Mouse (Mus musculus) C3H10T1/2 (cell line): ENCODE data around the gene Polr2e. TPM values are rescaled to one million over a fixed set of nuclear protein-coding genes. Genes with fewer than 3 reads are reported as not detected.

ENCODE experiments used
- polyA plus RNA-seq, 2 experiments: library from polyadenylated mRNA; unstranded; fragments of >200 nt; fragmentation: generic; extraction: Trizol; gene quantifications; one replicate each; pipeline ENCODE4 v1.2.1; 2012; ENCODE audit warnings: missing spikeins in 2 of 2

Gene Polr2e
- 100 to 1,000 TPM; 195 to 403 TPM for polyA plus RNA-seq

GRCm38 (mm10) chr10:80039559-80039979, at the start of gene Polr2e:
Polr2e (minus strand) TSS chr10:80039795.

DNA sequence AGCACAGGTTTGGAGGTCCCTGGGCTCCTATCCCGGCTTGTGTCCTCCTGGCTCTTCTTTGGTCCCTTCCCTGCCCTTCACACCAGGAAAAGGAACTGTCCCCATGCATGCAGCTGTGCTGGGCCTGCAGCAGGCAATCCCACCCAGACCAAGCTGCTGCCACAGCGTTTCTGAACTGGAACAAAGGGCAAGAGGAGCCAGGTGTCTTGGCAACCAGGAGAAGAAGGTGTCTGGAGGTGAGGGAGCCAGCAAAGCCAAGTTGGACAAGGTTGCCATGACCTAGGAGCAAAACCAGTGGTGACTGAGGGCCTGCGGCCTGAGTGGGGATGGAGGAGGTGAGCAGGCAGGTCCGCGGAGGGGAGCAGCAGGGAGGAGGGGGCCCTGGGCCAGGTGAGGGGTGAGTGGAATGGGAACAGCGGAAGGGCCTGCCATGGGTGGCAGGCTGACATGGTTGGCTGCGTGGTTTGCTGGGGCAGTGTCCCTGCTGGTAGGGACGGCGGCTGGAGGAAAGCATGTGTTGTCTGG, 7.5 kb upstream of the Polr2e start, which contains the start of gene Gpx4:
Gene Gpx4 (plus strand): TSS at position 126 of the 525 bp plus-strand sequence.

DNA sequence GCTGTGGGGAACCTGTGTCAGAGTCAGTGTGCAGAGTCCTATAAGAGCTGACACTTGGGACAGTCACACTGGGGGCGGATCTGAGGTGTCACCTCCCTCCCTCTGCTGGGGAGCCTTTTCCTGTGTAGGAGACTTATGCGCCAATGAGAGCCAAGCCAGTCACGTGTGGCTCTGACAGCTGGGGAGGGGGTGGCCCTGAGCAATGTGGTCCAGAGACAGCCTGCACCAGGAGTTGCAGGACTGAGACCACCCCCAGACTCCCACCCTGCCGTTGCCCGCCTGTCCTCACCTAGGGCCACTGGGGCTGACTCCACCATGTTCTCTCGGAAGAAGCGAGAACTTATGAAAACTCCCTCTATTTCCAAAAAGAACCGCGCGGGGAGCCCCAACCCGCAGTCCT, 23.1 kb downstream of the Polr2e start, which contains the start of gene Arhgap45:
Gene Arhgap45 (plus strand): TSS at position 143 of the 400 bp plus-strand sequence.

DNA sequence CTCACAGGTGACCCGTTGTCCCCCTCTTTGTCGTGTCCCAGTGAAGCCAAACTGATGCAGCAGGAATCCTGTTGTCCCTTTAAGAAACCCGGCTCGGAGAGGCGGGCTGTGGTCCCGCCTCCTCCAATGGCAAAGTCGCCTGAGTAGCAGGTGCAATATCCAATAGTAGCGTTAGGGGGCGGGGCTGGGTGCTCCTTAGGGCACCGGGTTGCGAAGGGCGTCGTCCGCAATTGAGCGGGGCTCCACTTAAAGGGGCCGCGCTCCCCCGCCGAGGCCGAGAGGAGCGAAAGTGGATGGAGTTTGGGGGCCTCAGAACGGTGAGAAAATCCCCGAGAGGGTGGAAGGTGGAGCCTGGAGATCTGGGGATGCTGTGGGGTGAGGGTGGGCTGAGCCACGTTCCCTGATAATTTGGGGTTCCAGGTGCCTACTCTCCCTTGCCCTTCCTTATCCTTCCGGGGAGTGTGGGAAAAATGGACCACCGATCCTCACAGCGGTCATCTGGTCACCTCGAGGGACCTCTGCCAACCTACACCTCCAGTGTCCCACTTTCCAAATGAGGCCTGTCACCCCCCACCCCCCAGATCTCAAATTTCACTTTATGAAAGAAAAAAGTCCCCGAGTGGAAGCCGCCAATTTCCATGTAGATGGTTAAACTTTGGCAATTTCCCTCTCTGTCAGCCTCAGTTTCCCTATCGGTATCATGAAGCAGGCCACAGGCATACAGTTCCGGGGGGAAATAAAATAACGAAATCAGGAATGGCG, 43.1 kb downstream of the Polr2e start, which contains the start of gene Abca7:
Gene Abca7 (plus strand): TSS at position 223 of the 762 bp plus-strand sequence.

GRCm38 (mm10) chr10:79988506-79989271, 50.9 kb downstream of the Polr2e start, which contains the start of gene Cnn2:
Cnn2 (plus strand) TSS chr10:79988584.

Other genes starting within 250 kb of the Polr2e start
- gene Prss57, start 248.8 kb downstream of the Polr2e start, polyA plus RNA-seq, result under 1 TPM; 0.07 to 0.27 TPM
- 100 to 1,000 TPM in 1 of 2 experiments, 10 to 100 TPM in 1; 79.5 to 140 TPM for gene Palm, start 246.2 kb downstream of the Polr2e start, polyA plus RNA-seq
- under 1 TPM; 0.04 to 0.12 TPM for gene Misp, start 218.8 kb downstream of the Polr2e start, polyA plus RNA-seq
- gene Ptbp1, start 185.4 kb downstream of the Polr2e start, polyA plus RNA-seq, result 100 to 1,000 TPM; 188 to 194 TPM
- 1 to 10 TPM in 1 of 2 experiments, not detected in 1; 2.4 TPM for gene Prtn3, start 165.3 kb downstream of the Polr2e start, polyA plus RNA-seq
- gene Plppr3, start 165.2 kb downstream of the Polr2e start, polyA plus RNA-seq, result 1 to 10 TPM in 1 of 2 experiments, under 1 TPM in 1; 0.34 to 8.2 TPM
- gene Elane, start 153.5 kb downstream of the Polr2e start, polyA plus RNA-seq, result under 1 TPM in 1 of 2 experiments, not detected in 1; 0.06 TPM
- gene Cfd, start 148.9 kb downstream of the Polr2e start, polyA plus RNA-seq, result under 1 TPM in 1 of 2 experiments, not detected in 1; 0.05 TPM
- 10 to 100 TPM; 43.2 to 83.7 TPM for gene Med16, start 130.9 kb downstream of the Polr2e start, polyA plus RNA-seq
- gene Gm26602, start 128.9 kb downstream of the Polr2e start, polyA plus RNA-seq, result not detected
- gene Kiss1r, start 122.8 kb downstream of the Polr2e start, polyA plus RNA-seq, result 1 to 10 TPM in 1 of 2 experiments, under 1 TPM in 1; 0.13 to 3.3 TPM
- 100 to 1,000 TPM in 1 of 2 experiments, 10 to 100 TPM in 1; 61.0 to 121 TPM for gene R3hdm4, start 118.6 kb downstream of the Polr2e start, polyA plus RNA-seq
- gene Arid3a, start 112.8 kb downstream of the Polr2e start, polyA plus RNA-seq, result under 1 TPM; 0.29 to 0.85 TPM
- 100 to 1,000 TPM in 1 of 2 experiments, 10 to 100 TPM in 1; 29.0 to 130 TPM for gene Wdr18, start 79.6 kb downstream of the Polr2e start, polyA plus RNA-seq
- gene Grin3b, start 69.1 kb downstream of the Polr2e start, polyA plus RNA-seq, result under 1 TPM; 0.12 to 0.79 TPM
- 100 to 1,000 TPM; 105 to 141 TPM for gene Tmem259, start 55.5 kb downstream of the Polr2e start, polyA plus RNA-seq
- gene Cnn2, start 51.2 kb downstream of the Polr2e start, polyA plus RNA-seq, result 100 to 1,000 TPM; 426 to 430 TPM
- 1 to 10 TPM; 3.5 to 8.4 TPM for gene Abca7, start 43.3 kb downstream of the Polr2e start, polyA plus RNA-seq
- gene Arhgap45, start 23.1 kb downstream of the Polr2e start, polyA plus RNA-seq, result under 1 TPM; 0.58 to 0.84 TPM
- 1,000 to 10,000 TPM; 1,157 to 1,905 TPM for gene Gpx4, start 7.4 kb upstream of the Polr2e start, polyA plus RNA-seq
- 10 to 100 TPM; 15.6 to 42.5 TPM for gene Sbno2, start 65.8 kb upstream of the Polr2e start, polyA plus RNA-seq
- 100 to 1,000 TPM in 1 of 2 experiments, 10 to 100 TPM in 1; 91.0 to 141 TPM for gene Stk11, start 76.0 kb upstream of the Polr2e start, polyA plus RNA-seq
- gene Atp5d, start 98.8 kb upstream of the Polr2e start, polyA plus RNA-seq, result 1,000 to 10,000 TPM in 1 of 2 experiments, 100 to 1,000 TPM in 1; 776 to 1,441 TPM
- gene Cbarp, start 101.0 kb upstream of the Polr2e start, polyA plus RNA-seq, result 10 to 100 TPM in 1 of 2 experiments, 1 to 10 TPM in 1; 4.8 to 18.5 TPM
- gene Midn, start 108.5 kb upstream of the Polr2e start, polyA plus RNA-seq, result 10 to 100 TPM; 25.4 to 86.5 TPM
- gene Cirbp, start 126.2 kb upstream of the Polr2e start, polyA plus RNA-seq, result 100 to 1,000 TPM in 1 of 2 experiments, 10 to 100 TPM in 1; 20.0 to 104 TPM
- 10 to 100 TPM; 22.6 to 31.6 TPM for gene 1600002K03Rik, start 133.1 kb upstream of the Polr2e start, polyA plus RNA-seq
- gene Efna2, start 139.7 kb upstream of the Polr2e start, polyA plus RNA-seq, result 1 to 10 TPM; 1.7 to 6.3 TPM
- 10 to 100 TPM; 28.9 to 57.4 TPM for gene Mum1, start 186.6 kb upstream of the Polr2e start, polyA plus RNA-seq
- 100 to 1,000 TPM; 324 to 363 TPM for gene Ndufs7, start 209.3 kb upstream of the Polr2e start, polyA plus RNA-seq
- 100 to 1,000 TPM; 114 to 121 TPM for gene Gamt, start 221.2 kb upstream of the Polr2e start, polyA plus RNA-seq
- 100 to 1,000 TPM in 1 of 2 experiments, 10 to 100 TPM in 1; 75.3 to 145 TPM for gene Dazap1, start 221.7 kb upstream of the Polr2e start, polyA plus RNA-seq